Mouse (Mus musculus): Measurements from ENCODE around the gene Rpl35a.

DNA sequence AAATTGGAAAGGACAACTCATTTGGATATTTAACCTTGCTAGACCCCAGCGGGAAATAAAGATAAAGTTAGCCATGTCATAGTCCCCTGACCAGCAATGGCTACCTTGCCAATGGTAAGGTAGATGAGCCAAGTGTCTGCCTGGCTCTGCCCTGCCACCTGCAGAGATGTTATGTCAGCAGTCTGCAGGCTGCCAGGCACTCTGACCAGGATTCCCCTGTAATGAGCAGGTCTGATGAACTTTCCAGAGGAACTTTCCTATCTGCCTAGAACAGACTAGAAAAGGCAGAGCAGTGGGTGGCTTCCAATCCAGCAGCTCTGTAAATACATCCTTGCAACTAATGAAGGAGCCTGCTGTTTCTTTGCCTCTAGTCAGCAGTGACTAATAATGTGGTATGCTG is 41.3 kb upstream of the Rpl35a start:
- TF ChIP-seq CTCF (IDR thresholded peaks at IDR 0.05; ENCODE audit: low read depth, low read length) (no peak), GATA1 (IDR thresholded peaks at IDR 0.05; ENCODE audit: borderline replicate concordance, low read length) (no peak), GATA2 (IDR thresholded peaks at IDR 0.05; ENCODE audit: borderline replicate concordance, low read depth, low read length) (no peak), POLR2AphosphoS5 (IDR thresholded peaks at IDR 0.05; ENCODE audit: insufficient replicate concordance, low read depth, low read length) (no peak)

Data from G1E (cell line).